Mouse (Mus musculus) leukemia stem cell, adult 10-12 weeks (primary cell): ENCODE data around the gene Tbx4. TPM values are rescaled to one million over a fixed set of nuclear protein-coding genes. Genes with fewer than 3 reads are reported as not detected.

Experiments used
- polyA plus RNA-seq: library from polyadenylated mRNA; stranded (reverse); fragments of >175 nt; gene quantifications from 2 replicates; pipeline ENCODE4 v1.2.3, GENCODE M21; 2012; ENCODE audit warnings: low replicate concordance

The Tbx4 gene
- 0.13 and 0.15 TPM in 2 replicates for polyA plus RNA-seq

DNA sequence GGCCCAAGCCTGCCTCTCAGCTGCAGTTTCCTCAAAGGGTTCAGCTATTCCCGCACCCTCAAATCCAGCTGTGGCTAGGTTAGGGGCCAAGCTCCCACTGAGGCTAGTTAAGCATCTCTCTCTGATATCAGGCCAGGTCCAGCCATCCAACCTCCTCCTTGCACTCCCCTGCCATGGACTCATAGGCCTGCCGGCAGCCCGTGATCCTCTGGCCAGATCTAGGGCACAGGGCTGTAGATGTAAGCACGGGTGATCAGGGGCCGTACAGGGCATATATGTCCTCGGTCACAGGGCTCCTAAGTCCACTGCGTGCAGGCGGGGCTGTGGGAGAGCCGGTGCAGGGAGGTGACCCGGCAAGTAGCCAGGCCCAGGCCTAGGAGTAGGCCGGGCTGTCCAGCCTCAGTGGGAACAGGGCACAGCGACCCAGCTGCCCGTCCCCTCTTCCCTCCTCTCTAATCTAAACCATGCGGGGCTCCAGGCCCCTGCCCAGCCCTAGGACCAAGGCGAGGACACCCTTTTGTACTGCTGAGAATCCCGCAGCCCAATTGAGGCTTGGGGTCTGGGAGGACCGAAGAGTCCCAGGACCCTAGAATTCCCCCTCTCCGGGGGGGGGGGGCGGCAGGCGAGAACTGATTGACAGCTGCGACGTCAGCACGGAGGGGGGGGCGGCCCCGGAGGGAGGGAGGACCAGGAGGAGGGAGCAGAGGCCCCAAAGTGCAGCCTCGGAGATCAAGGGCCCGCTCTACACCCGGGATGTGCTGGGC lies at the start of gene Tbx4:
TSS of gene Tbx4 (plus strand) at position 758 of the 764 bp plus-strand sequence.

GRCm38 (mm10) chr11:85850233-85850632 lies 36.0 kb upstream of the Tbx4 start, which contains the start of gene Gm11444:
Gene Gm11444 (minus strand): TSS chr11:85850333.

Other genes starting within 250 kb of the Tbx4 start
- 0.72 and 3.2 TPM in 2 replicates for gene Tbx2, start 53.9 kb upstream of the Tbx4 start, polyA plus RNA-seq
- not detected in 2 replicates for gene Gm11444, start 36.1 kb upstream of the Tbx4 start, polyA plus RNA-seq